ENCODE assay signal across 8 mouse cellular contexts in the genomic region with DNA sequence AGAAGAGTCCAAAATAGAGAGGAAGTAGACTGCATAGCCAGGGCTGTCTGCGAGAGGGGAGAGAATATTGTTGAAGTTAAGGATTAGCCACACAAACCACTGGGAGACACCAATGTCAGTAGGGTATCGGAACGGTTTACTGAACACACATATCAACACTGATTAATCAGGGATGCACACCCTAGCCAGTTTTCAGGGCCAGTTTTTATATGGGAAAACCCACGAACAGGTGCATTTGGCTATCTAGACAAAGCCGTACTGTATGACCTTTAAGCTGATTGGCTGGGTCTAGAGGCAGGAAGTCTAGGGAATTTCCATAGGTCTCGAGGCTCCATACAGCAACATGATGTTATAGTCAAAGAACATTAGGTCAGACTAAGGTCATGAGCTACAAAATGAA. TPM values are rescaled to one million over a fixed set of nuclear protein-coding genes. Genes with fewer than 3 reads are reported as not detected.
DNase-seq lines count a peak whose midpoint lies in the region; ATAC-seq and TF ChIP-seq lines count a peak whose summit lies in the region.

No protein-coding gene starts in this region.

- WGBS in thymus, adult 2 months, result 2% methylated on average over 6 of the region's 6 CpGs
- WGBS in limb, embryonic 14.5 days, result 53% methylated on average over 6 of the region's 6 CpGs
- 19% methylated on average over 6 of the region's 6 CpGs for WGBS in stomach, embryonic 15.5 days

- TF ChIP-seq CTCF in thymus, adult 2 months (IDR thresholded peaks at IDR 0.05; ENCODE audit: borderline replicate concordance, control insufficient read depth, extremely low read depth, insufficient read depth, low read length, poor library complexity), result no peak

- peaks cover 15% of the 10 kb centered on the region for H3K4me1 ChIP-seq in thymus, adult 2 months (replicated peaks; ENCODE audit: control insufficient read depth, insufficient read depth, low read length)
- H3K4me1 ChIP-seq in limb, embryonic 14.5 days (ENCODE audit: control insufficient read depth, insufficient read depth, low read length), result peaks cover 10% of the 10 kb centered on the region
- H3K4me1 ChIP-seq in stomach, embryonic 15.5 days, result peaks cover 11% of the 10 kb centered on the region; the same call in 1 of the 2 replicates

- no peaks in the 10 kb centered on the region for H3K9me3 ChIP-seq in limb, embryonic 14.5 days (ENCODE audit: control insufficient read depth, low read length)
- H3K9me3 ChIP-seq in stomach, embryonic 15.5 days, result no peaks in the 10 kb centered on the region

- no peak for TF ChIP-seq POLR2A in thymus, adult 2 months (IDR thresholded peaks at IDR 0.05; ENCODE audit: control insufficient read depth, extremely low read depth, insufficient read depth, low read length, poor library complexity)
- TF ChIP-seq POLR2A in limb, embryonic 14.5 days (IDR thresholded peaks at IDR 0.05; ENCODE audit: borderline replicate concordance, extremely low read depth, insufficient read depth, insufficient read length), result no peak

- H3K4me3 ChIP-seq in thymus, adult 2 months (ENCODE audit: control insufficient read depth, insufficient read depth, low read length), result peak overlapping the region; percentile 63; the same call in 1 of the 2 replicates
- peak overlapping the region; percentile 82 for H3K4me3 ChIP-seq in limb, embryonic 14.5 days (replicated peaks; ENCODE audit: low read length)
- peak overlapping the region; percentile 75 for H3K4me3 ChIP-seq in stomach, embryonic 15.5 days (replicated peaks)

- peak; percentile 13 for DNase-seq in embryo, embryonic 10.5 days (ENCODE audit: low spot score)
- no peak for DNase-seq in embryo, embryonic 9.5 days (ENCODE audit: extremely low spot score)
- DNase-seq in thymus, adult 2 months, result no peak
- DNase-seq in thymus, postnatal 25 days, result no peak
- DNase-seq in limb, embryonic 14.5 days (ENCODE audit: low spot score), result no peak
- no peak for DNase-seq in adrenal gland, adult 18-20 months (ENCODE audit: low spot score in 2 of 2)
- DNase-seq in left cerebral cortex, adult 9 months (ENCODE audit: low spot score in 2 of 2), result no peak

- H3K9ac ChIP-seq in limb, embryonic 14.5 days (ENCODE audit: low read depth, low read length, severe bottlenecking), result peak overlapping the region; percentile 85; the same call in 1 of the 2 replicates
- H3K9ac ChIP-seq in stomach, embryonic 15.5 days, result no peak overlapping the region

- H3K27ac ChIP-seq in thymus, adult 2 months (ENCODE audit: control insufficient read depth, insufficient read depth, low read length), result peak overlapping the region; percentile 84
- H3K27ac ChIP-seq in limb, embryonic 14.5 days (replicated peaks; ENCODE audit: low read depth, low read length), result peak overlapping the region; percentile 77
- peak overlapping the region; percentile 92 for H3K27ac ChIP-seq in stomach, embryonic 15.5 days

- H3K27me3 ChIP-seq in thymus, adult 2 months (ENCODE audit: control insufficient read depth, insufficient read depth, low read length), result no peaks in the 10 kb centered on the region
- H3K27me3 ChIP-seq in limb, embryonic 14.5 days (ENCODE audit: control insufficient read depth, insufficient read depth, low read length), result no peaks in the 10 kb centered on the region
- H3K27me3 ChIP-seq in stomach, embryonic 15.5 days (replicated peaks), result no peaks in the 10 kb centered on the region

- peak overlapping the region; percentile 79 for H3K4me2 ChIP-seq in limb, embryonic 14.5 days (replicated peaks; ENCODE audit: low read depth, low read length, severe bottlenecking)
- peak overlapping the region; percentile 78 for H3K4me2 ChIP-seq in stomach, embryonic 15.5 days

- ATAC-seq in limb, embryonic 14.5 days (ENCODE audit: low FRiP score, low read depth), result no peak
- ATAC-seq in stomach, embryonic 15.5 days (ENCODE audit: insufficient read depth, low FRiP score, low read depth), result no peak

- no peaks in the 10 kb centered on the region for H3K36me3 ChIP-seq in thymus, adult 2 months (ENCODE audit: control insufficient read depth, insufficient read depth, low read length)
- peaks cover 9% of the 10 kb centered on the region; the same call in 1 of the 2 replicates for H3K36me3 ChIP-seq in limb, embryonic 14.5 days (ENCODE audit: control insufficient read depth, insufficient read depth, low read length)
- H3K36me3 ChIP-seq in stomach, embryonic 15.5 days, result no peaks in the 10 kb centered on the region

RNA-seq across cellular contexts. Expression of a gene that starts 0.8 kb away (rescaled TPM):
- polyA plus RNA-seq in thymus, adult 2 months (2012; rRNA removed), result 26.9 and 31.7 TPM in 2 replicates
- polyA plus RNA-seq in limb, embryonic 14.5 days (2012; rRNA removed), result 18.6 and 19.2 TPM in 2 replicates
- polyA plus RNA-seq in limb, embryonic 14.5 days (2014; fragmentation: Nextera tagmentation; extraction: Ambion mirVana), result 19.7 and 20.7 TPM in 2 replicates
- polyA plus RNA-seq in stomach, embryonic 15.5 days (2015; fragmentation: Nextera tagmentation; extraction: Ambion mirVana), result 14.3 and 16.1 TPM in 2 replicates
- 10 to 100 TPM in 1 of 2 experiments, 1 to 10 TPM in 1; 8.8 to 12.0 TPM for total RNA-seq in adrenal gland, adult 18-20 months (2021)

RNA-seq across cellular contexts. Expression of a gene that starts 1.3 kb away (rescaled TPM):
- 0.74 and 0.93 TPM in 2 replicates for polyA plus RNA-seq in thymus, adult 2 months (2012; rRNA removed)
- 0.98 and 1.1 TPM in 2 replicates for polyA plus RNA-seq in limb, embryonic 14.5 days (2012; rRNA removed)
- polyA plus RNA-seq in limb, embryonic 14.5 days (2014; fragmentation: Nextera tagmentation; extraction: Ambion mirVana), result not detected in 2 replicates
- 2.4 and 2.6 TPM in 2 replicates for polyA plus RNA-seq in stomach, embryonic 15.5 days (2015; fragmentation: Nextera tagmentation; extraction: Ambion mirVana)
- 1 to 10 TPM in 1 of 2 experiments, under 1 TPM in 1; 0.63 to 1.0 TPM for total RNA-seq in adrenal gland, adult 18-20 months (2021)

RNA-seq across cellular contexts. Expression of a gene that starts 8.3 kb away (rescaled TPM):
- polyA plus RNA-seq in thymus, adult 2 months (2012; rRNA removed), result 15.4 and 16.8 TPM in 2 replicates
- 141 and 209 TPM in 2 replicates for polyA plus RNA-seq in limb, embryonic 14.5 days (2012; rRNA removed)
- polyA plus RNA-seq in limb, embryonic 14.5 days (2014; fragmentation: Nextera tagmentation; extraction: Ambion mirVana), result 40.3 and 56.2 TPM in 2 replicates
- polyA plus RNA-seq in stomach, embryonic 15.5 days (2015; fragmentation: Nextera tagmentation; extraction: Ambion mirVana), result 65.2 and 73.8 TPM in 2 replicates
- 10 to 100 TPM; 21.8 to 31.5 TPM for total RNA-seq in adrenal gland, adult 18-20 months (2021)

RNA-seq across cellular contexts. Expression of a gene that starts 14.3 kb away (rescaled TPM):
- polyA plus RNA-seq in thymus, adult 2 months (2012; rRNA removed), result 159 and 192 TPM in 2 replicates
- 124 and 169 TPM in 2 replicates for polyA plus RNA-seq in limb, embryonic 14.5 days (2012; rRNA removed)
- polyA plus RNA-seq in limb, embryonic 14.5 days (2014; fragmentation: Nextera tagmentation; extraction: Ambion mirVana), result 79.7 and 86.6 TPM in 2 replicates
- 63.2 and 72.3 TPM in 2 replicates for polyA plus RNA-seq in stomach, embryonic 15.5 days (2015; fragmentation: Nextera tagmentation; extraction: Ambion mirVana)
- 10 to 100 TPM; 56.3 to 74.8 TPM for total RNA-seq in adrenal gland, adult 18-20 months (2021)

RNA-seq across cellular contexts. Expression of a gene that starts 31.3 kb away (rescaled TPM):
- 2.9 and 3.3 TPM in 2 replicates for polyA plus RNA-seq in thymus, adult 2 months (2012; rRNA removed)
- polyA plus RNA-seq in limb, embryonic 14.5 days (2012; rRNA removed), result 106 and 122 TPM in 2 replicates
- polyA plus RNA-seq in limb, embryonic 14.5 days (2014; fragmentation: Nextera tagmentation; extraction: Ambion mirVana), result 55.1 and 56.7 TPM in 2 replicates
- polyA plus RNA-seq in stomach, embryonic 15.5 days (2015; fragmentation: Nextera tagmentation; extraction: Ambion mirVana), result 23.2 and 26.6 TPM in 2 replicates
- 10 to 100 TPM; 22.6 to 24.3 TPM for total RNA-seq in adrenal gland, adult 18-20 months (2021)
